Mouse (Mus musculus) megakaryocyte progenitor cell, adult 5-6 weeks (primary cell): ENCODE measurements around the gene Capn13. TPM values are rescaled to one million over a fixed set of nuclear protein-coding genes. Genes with fewer than 3 reads are reported as not detected.
"Not testable (repeated sequence)": the region's sequence is repeated elsewhere in the genome, so short reads cannot be mapped to it uniquely, and the experiment has no call there.

ENCODE experiments used
- ATAC-seq: replicated peaks from 2 replicates; pipeline ENCODE4 v1.8.0; 2016; ENCODE audit warnings: mild to moderate bottlenecking, moderate TSS enrichment, inconsistent platforms; ENCODE audit not compliant: poor library complexity
- total RNA-seq, 2 experiments: library from RNA; stranded (forward) in 1 of 2; stranded (reverse) in 1 of 2; fragments of 157-497, 149-512 nt in 1 of 2; fragments of 200-1000 nt in 1 of 2; gene quantifications; 2 replicates each; pipeline versions ENCODE4 v1.2.3 to v1.2.4; 2015 to 2017

Gene Capn13
- total RNA-seq, 2 experiments from 2014 or later, result 0.07 to 0.08 TPM

DNA sequence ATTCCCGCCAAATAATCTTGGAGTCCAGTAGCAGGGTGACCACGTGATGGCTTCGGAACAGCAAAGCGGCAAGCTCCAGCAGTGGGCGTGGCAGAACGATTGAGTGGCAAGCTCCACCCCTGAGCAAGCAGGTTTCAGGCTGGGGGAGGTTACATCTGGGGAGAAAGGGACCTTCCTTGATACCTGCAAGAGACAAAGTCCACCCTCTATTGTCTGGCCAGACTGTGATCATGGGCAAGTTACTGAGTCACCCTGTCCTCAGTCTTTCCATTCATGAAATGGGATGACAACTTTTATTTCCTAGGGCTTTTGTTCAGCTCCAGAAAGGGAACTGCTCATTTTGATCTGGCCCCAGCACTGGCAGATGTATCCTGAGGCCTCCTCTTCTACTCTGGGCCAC, 118.0 kb downstream of the Capn13 start:
- not testable (repeated sequence) for ATAC-seq

DNA sequence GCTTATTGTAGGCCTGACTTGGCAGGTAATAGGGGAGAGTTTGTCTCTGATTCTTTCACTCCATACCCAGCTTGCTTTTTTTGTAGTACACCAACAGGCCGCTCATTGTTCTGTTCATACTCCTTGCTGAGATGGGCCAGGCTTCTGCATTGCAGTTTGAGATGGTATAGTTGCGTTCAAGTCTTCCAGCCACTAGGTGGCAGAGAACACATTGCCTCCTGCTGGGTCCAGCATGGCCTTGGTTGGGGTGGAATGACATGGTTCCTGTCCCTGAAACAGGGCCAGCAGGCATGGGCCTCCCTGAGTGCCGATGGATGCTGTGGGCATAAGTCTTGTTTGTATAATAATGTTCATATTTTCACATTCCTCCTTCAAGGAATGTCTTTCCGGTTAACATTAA, 122.9 kb downstream of the Capn13 start:
- peak; percentile 38; the same call in 1 of the 2 replicates for ATAC-seq

DNA sequence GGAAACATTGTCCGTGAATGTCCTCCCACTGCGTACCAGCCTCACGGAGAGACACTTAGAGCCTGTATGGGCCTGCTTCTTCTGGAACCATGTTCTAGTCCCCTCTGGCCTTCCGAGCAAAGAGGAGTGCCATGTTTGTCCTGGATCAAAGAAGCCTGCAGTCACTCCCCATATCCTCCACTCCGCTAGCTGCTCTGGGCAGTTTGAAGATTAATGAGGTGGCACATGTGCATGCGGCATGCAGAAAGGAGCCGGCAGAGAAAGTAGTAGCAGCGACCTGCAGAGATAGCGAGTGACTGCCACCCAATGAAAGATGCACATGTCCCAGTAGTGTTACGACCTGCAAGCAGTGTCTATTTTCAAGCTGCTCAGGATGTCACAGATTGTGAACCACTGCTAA, 125.6 kb downstream of the Capn13 start:
- ATAC-seq, result no peak

- peak; percentile 87 for ATAC-seq
Observed at GRCm38 (mm10) chr17:73273809-73274208, 126.9 kb downstream of the Capn13 start.

GRCm38 (mm10) chr17:73271797-73272600, 128.7 kb downstream of the Capn13 start:
- ATAC-seq, result no peak

- no peak for ATAC-seq
Observed at GRCm38 (mm10) chr17:73270871-73271796, 129.5 kb downstream of the Capn13 start.

DNA sequence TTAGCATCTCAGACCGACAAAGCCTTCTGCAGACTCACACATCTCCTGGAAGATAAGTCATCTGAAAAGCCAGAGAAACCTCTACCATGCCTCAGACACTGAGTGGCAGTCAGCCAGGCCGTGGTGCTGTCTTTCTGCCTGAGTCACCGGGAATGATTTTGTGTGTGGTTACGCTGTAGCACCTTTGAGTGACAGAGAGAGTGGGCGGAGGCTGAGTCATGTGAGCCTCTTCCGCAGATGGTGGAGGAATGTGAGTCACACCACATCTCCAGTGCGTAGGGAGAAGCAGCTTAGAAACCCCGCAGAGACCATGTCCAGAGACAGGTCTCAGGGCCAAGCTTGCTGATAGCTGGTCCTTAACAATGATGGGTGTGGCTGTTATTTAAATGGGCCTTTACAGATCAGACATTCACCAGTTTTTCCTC, 137.6 kb downstream of the Capn13 start:
- ATAC-seq, result peak; percentile 94

GRCm38 (mm10) chr17:73262558-73262957, 138.1 kb downstream of the Capn13 start:
- 0 out of 2 replicates have a peak, but pooled peaks have one; percentile 18 for ATAC-seq

DNA sequence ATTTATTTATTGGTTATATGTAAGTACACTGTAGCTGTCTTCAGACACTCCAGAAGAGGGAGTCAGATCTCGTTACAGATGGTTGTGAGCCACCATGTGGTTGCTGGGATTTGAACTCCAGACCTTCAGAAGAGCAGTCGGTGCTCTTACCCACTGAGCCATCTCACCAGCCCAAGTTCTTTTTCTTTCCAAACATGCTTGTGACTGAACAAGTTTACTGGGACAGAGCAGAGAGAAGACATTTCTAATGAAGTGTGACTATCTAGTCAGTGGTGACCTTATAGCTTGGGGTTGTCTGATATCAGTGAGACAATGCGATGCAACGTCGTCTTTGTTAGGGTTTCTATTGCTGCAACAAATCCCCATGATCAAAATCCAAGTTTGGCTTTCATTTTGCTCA, 141.4 kb downstream of the Capn13 start:
- not testable (repeated sequence) for ATAC-seq

DNA sequence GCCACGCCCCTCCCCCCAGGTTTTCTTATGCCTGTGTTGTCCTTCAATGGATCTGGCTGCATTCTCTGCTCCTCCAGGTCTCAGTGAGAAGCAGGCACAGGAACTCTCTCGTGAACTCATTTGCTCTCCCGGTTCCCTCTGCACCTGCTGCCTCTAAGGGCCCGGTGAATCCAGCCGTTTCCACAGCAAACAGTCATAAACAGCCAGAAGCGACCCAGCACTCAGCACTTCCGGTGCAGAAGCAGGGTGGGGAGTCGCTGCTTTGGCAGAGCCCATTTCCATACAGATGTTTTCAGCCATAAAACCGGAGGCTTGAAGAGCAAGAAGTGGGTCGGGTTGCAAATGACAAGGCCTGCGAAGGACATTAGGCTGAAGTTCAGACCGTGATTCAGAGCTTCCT, 142.0 kb downstream of the Capn13 start:
- peak; percentile 35 for ATAC-seq
